Mouse (Mus musculus) right cerebral cortex, postnatal 4 days (tissue): ENCODE measurements at regions not wholly inside any gene's neighbourhood (a gene's known extent, or its start where the extent isn't known, plus 50 kb on each side); places are given as distances from the start of the nearest gene placed in this dataset.

ENCODE experiments used
- DNase-seq: peaks from one replicate; pipeline ENCODE4 v3.0.0-alpha.2; 2022

DNA sequence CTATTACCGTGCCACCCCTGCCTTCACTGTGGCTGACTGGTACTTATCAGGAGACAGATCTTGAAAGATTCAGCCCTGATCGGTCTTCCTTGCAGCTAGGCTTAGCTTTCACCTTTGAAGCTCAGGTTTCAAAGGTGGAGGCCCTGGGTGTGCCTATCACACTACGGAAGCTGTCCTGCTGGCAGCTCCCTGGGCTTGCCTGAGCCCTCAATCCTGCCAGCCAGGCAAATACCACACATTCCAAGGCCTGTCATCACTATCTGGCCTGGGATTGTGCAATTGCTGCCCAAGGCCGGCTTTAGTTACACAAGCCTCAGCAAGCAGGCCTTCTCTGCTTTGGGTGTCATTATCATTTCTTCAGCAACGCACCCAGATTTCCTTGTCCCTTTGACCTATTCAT, 390.6 kb upstream of the Mmadhc start:
- no peak for DNase-seq

DNA sequence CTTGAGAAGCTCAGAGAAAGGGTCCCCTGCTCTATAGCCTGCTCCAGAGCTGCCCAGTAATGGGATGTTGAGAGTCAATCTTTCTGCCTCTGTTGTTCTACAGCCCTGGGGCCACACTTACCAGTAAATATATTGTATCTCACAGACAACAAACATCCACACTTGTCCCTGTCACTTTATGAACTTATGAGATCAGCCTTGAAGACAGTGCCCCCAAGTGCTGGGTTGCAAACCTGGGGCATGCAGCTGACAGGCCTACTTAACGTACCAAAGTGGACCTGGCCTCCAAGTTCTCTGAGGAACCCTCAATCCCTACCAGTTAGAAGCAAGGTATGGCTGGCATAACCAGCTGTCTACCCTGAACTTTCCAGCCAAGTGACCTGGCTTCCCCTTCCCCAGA, 380.9 kb upstream of the Mmadhc start:
- DNase-seq = no peak

DNA sequence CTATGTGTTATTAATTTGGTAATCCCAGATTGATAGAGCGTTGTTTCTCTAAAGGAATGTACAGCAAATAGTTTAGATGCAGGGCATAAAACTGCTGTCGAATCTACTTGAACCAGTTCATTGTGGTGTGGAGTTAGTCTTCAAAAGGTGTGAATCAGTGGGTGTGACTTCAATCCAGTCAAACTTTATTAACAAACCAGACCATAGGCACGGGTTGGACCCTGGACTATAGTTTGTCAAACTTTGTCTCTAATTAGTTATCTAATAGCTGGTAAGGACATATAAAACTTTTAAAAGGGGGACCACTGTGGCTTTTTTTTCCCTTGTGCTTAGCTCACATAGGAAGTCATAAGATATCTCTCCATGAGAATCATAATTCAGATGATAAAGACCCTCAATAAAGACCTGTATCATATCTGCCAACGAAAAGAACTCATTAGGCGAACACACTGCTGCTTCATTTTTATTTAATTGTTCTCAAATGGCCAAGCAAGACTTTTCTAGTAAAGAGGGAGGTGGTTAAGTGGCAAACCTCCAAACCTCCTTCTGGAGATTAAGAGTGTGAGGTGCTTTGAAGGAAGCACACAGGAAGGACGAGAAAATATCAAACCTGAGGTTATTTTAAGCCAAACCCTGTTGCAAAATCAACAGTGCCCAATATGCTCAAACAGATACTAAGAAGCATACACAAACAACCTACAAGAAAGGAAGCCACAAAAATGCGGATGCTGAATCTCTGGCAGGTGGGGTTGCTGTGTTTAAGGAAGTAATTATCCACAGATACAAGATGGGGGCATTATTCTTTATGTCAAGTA, 379.3 kb upstream of the Mmadhc start:
- no peak for DNase-seq

DNA sequence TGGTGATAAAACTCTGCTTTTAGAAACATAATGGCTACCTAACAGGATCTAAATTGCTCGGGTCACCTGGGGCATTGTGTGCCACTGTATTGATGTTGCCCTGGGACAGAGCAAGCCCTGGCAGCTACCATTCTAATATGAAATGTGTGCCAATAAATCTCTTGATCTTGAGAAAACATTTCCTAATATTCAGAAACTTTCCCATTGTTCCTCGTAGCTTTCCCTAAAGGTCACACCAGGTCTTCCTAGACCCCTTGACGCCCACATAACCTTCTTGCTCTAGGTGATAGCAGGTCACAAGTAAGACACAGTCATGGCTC, 378.2 kb upstream of the Mmadhc start:
- DNase-seq = no peak

DNA sequence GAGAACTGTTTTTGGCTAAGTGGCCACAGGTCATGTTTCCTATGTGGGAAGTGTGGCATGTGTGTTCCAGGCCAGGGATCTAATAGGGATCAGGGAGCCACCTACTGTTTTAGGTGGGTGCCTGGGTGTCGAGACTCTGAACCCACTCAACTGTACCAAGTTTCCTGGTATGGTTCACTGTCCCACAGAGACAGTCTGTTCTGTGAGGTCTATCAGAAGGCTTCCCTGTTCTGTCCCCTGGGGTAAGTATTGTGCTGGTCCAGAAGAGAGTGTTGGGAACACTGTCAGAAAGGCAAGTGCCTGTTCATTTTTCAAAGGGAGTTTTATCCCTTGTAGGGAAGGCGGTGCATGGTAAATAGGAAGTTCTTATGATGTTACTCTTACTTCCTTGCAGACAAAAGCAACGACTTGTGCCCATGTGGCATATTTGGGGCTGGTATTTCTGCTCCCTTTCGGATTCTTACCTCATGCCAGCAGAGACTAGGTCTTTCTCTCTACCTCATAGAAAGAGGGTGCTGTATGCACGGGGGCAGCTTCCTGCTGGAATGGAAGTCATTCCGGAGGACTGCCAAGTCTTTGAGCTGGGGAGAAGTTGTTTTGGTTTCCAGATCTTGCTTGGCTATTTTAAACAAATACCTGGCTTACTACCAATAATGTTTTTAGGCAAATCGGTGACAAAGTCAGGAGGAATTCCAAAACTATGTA, 377.7 kb upstream of the Mmadhc start:
- DNase-seq = no peak

DNA sequence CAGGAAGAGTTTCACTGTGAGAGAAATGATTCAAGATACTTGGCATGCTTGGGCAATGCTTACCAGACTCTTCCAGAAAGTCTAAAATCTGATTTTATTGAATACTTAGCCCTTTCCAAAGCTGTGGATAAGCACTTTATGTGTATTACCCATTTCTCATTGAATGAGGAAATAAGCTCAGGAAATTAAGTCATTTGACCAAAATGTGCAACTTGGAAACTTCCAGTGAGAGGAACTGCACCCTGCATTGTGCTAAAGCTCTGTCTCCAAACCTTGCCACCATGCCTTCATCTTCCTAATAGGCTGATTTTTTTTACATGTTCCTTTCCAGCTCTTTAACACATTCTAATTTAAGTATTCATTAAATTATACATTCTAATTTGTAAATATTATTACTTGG, 372.7 kb upstream of the Mmadhc start:
- no peak for DNase-seq

DNA sequence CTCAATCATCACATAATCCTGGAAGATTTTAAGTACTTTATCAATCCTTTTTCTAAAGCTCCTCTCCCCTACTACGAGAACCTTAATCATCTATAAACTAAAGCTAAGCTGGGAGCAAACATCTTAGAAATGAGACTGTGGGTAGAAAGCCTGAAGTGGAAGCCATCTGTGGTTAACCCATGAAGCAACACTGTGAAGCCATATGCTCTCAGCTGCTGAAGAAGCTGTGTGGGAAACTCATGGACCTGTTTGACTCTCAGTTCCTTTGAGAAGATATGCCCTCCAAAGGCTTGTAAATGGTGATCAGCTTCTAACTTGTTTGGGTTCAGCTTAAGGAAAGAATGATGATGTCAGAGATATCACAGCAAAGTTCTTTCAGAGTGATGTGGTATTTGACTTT, 372.2 kb upstream of the Mmadhc start:
- no peak for DNase-seq

DNA sequence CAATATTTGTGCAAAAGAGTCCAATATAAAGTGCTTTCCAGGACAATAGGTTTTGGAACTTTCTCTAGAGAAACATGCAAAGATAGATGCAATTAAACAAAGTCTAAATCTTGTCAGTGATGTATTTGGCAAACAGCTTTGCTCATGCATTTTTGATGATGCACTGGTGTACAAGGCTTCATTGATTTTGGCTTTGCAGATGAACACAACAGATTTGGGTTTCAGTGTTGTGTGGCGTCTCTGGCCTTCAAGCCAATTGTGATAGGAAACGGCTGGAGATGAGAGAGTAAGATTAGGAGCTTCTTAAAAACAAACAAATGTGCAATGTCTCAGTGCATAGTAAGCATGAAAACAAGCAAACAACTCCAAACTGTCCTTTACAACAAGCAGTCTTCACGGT, 370.6 kb upstream of the Mmadhc start:
- no peak for DNase-seq

DNA sequence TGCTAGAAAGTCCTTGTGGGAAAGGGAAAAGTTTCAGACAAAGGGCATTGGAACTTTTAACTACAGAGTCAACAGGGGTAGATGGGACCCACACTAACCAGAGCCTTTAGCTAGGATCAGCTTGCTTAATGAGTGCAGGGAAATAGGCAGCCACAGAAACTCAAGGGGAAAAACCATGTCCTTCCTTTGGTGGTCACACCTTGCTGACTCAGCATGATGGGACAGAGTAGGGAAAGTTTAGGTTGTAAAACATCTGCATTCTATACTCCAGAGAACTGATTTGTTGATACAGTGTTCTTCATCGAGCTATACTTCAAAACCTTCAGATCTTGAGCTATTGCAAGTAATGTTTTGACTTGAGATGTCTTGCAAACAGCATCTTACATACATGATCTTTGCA, 365.9 kb upstream of the Mmadhc start:
- DNase-seq = no peak

DNA sequence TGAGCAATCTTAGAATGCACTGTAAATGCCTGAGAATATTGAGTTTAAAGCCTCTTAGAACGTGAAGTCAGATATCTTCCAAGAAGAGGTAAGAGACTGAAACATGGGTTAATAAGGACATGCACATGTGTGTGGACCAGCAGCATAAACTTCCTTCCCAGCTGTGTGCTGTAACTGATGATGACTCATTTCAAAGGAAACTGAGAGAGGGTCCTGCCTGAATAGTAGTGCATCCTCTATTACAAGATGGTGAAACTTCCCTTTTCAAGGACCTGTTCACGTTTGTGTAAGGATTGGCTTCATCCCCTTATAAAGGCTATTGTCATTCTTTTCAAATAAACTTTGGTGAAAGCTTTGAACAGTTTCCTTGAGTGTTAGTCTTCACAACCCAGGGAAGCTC, 363.4 kb upstream of the Mmadhc start:
- no peak for DNase-seq

DNA sequence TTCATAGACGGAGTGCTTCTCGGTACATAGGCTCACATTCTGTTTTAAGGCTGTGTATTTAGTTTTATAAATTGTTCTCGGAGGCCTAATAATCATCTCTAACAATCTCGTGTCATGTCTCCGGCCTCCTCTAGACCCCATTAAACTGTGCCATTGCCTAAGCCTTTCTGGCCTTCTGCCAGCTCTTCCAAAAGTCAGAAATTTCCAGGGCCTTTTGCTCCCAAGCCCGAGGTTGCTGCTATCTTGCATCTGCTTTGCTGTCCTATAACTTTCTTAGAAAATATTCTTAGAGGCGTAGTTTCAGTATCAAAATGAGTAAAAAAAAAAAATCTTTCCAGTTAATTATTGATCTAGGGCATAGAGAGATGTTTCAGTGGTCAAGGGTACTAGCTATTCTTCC, 361.2 kb upstream of the Mmadhc start:
- no peak for DNase-seq

DNA sequence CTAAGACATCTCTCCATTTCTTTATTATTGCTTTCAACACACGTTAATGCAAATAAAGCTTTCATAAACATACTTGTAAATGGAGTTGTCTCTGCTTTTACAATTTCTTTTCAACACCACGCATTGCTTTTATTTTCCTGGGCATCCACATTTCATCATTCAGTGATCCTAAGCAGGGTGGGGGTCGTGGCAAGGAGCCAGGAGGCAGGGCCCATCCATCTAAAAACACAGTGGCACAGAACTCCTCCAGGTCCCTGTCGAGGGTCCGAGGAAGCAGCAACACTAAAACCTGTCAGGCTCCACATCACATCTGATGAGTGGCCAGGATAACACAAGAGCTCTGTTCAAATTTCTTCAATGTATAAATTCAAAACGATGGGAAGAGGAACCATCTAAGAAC, 359.8 kb upstream of the Mmadhc start:
- no peak for DNase-seq

DNA sequence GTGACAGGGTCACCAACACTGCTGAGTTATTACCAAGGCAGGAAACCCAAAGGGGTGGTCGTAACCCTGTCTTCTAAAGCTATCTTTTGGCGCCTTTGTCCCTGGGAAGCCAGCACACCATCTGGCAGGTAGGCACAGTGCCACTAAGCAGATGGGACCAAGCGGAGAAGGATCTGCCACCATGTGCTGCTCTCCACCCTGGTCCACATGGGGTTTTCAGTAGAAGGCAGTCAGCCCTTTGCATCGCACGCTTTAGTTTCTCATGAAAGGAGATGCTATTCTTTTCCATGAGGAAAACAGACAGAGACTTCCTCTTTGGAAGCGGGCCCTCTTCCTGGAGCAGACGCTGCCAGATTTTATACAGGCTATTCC, 358.3 kb upstream of the Mmadhc start:
- DNase-seq = peak; percentile 60

DNA sequence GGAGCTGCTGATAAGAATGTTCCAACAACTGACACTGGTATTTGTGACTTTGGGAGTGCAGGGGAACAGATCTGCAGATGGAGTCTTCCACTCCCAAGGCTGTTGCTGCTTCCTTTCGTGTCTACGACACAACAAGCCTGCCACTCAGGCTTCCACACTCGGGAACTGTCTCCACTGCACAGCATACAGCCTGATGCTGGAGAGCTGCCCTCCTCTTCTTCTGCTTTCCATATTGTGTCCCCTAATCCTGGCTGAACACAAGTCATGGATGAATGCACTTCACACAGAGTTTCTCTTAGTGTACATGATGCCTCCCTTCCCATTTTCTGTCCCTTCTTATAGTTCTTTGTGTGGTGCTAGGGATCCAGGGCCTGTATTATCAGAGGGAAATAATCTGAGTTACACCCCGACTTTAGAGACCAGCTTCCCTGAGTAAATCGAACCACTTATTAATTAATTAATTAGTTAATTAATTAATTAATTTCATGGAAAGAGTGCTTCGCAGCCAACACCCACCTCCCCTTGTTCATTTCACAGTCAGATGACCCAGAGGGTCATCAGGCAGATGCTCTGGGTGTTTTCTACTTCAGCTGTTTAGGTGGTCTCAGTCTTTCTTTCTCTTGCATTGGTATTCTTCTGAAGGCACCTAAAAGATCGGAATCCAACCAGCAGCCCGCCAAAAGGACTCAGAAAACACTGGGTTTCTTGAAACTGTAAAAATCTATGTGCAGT, 357.8 kb upstream of the Mmadhc start:
- no peak for DNase-seq

DNA sequence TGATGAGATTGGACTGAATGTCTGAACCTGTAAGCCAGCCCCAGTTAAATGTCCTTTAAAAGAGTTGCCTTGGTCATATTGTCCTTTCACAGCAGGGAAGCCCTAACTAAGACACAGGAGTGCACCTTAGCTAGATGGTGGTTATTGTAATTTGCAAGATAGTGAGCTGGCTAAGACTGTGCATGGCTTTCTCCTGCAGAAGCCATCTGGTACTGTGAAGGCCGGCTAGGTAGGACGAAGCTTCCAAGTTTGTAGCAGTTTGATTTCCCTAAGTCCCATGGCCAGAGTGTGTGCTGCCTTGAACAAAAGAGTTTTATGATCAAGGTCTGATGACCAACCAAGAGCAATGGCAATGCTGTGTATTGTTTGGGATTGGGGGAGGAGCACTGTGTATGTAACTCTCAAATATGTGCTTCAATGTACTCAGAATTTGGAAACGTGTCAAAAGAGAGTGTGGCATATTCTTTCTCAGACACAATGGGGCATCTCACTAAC, 356.6 kb upstream of the Mmadhc start:
- DNase-seq = no peak

DNA sequence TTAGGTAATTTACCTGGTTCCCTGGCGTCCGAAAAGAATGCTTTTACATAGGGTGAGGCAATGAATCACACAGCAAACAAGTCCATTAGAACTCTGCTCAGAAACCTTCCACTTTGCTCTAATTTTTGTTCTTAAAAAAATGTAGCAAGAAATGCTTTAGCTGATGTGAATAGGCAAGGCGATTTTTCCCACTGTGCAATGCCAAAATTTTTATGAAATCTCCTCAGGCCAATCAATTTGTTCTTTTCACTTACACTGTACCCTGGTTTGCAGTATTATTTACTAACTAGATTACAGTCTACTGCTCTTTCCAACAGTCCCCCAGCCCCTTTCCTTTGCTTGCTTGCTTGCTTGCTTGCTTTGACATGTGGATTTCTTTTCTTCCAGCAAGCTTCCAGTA, 353.1 kb upstream of the Mmadhc start:
- no peak for DNase-seq

DNA sequence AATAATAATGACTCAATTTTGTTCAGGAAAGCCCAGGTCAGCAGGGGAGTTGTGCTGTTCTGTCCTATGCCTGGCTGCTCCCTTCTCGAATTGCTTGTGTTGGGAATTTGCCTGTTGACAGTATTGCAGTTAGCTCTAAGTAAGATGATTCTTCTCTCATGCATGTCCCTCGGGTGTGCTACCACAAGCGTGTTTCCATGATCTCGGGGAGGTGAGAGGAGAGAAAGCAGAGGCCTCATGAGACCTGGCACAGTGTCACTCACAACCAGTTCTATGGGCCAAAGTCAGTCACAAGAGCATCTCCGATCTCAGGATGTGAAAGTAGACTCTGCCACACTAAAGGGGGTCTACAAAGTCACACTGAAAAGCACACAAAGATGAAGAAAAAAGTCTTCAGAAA, 346.6 kb upstream of the Mmadhc start:
- DNase-seq = no peak

DNA sequence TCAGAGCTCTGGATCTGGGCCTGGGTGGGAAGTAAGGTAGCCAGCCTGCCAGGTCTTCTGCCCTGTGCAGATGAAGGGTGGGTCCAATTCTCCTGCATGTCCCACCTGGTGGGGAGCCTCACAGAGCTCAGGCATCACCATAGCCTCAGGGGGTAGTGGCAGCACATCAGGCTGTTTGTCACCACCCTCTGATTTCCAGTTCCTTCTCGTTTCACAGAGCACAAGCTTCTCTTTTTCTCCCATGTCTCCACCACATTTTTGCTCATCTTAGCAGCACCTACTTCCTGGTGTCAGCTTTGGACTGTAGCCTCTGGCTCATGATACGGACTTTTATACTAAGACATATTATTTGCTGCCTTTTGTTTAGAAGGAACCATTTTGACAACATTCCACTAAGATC, 345.6 kb upstream of the Mmadhc start:
- no peak for DNase-seq

DNA sequence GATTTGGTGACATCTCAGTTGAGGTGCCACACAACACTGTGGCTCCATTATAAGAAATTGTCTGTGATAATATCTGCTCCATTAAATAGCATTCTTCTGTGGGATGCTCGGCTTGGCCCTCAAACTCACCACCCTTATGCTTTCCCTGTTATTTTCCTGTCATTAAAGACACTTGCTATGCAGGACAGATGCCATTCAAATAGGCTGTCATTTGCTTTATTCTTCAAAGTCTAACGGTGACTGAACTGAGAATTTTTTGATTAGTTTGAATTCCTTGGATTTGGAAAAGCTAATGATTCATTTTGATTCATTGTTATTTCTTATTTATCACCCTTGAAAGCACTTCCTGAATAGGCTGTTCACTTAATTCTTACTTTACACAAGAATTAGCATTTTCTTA, 339.3 kb upstream of the Mmadhc start:
- no peak for DNase-seq

DNA sequence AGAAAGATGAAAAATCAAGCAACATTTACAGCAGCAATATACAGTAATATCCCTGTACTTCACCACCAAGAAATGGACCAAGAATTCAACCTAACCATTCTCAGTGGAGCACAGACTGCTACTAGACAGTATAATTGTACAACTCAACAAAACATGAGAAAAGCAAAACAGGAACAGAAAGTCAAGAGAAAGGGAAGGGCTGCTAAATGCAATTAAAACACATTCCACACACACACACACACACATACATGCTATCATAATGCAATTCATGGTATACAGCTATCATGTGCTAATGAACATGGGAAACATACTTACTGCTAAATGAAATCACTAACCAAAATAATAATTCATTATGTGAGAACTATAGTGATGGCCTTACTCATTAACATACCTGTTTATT, 335.2 kb upstream of the Mmadhc start:
- DNase-seq = no peak

DNA sequence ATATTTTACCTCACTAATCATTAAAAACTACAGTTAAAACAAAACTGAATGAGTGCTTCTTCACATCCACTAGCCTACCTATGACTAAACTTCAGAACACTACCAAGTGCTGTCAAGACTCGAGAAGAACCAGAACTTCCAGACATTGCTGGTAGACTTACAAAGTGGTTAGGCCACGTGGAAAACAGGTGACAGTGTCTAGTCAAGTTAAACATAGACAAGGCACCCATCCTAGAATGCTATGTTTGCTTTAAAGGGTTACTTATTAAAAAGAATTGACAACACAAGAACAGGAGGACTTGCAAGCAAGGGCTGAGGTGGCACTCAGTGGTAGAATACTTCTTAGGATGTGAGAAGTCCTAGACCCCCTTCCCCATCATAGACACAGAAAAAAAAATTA, 330.9 kb upstream of the Mmadhc start:
- DNase-seq = no peak

DNA sequence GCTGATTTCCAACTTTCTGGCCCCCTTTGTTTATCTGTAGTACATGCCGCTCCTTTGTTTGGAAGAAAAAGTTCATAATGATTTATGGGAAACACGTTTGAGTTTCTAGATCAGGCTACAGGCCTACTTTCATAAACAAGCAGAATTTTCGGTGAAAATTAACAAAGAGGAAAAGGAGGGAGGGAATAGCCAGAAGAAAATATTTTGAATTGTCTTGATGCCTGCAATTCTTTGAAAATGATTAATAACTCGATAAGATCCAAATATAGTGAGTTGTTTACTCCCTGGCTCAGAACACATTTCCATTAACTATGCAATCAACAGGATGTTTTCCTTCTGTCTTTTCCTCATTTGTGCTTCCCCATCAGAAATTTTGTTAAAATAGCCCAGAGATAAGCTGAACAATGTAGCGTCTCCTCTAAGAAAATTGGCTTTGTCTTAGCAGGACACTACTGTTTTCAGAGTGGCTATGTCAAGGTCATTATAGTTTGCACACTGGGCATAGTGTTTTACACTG, 328.7 kb upstream of the Mmadhc start:
- no peak for DNase-seq

DNA sequence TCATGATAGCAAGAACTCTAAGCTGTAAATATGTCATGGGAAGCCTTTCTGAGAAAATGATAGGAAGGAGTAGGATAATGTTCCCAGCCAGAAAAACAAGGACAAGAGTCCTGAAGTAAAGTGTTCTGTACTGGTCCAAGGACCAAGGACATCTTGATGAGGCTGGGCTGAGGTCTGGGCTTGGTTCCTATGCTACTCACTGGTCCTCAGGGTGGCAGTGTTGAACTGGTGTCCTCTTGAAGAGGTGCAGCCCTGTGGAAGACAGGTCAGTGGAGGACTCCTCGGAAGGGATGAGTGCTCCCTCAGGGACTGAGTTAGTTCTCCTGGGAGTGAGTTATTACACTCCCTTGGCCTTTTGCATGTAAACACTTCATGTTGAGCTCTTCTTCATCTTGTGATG, 312.5 kb upstream of the Mmadhc start:
- no peak for DNase-seq

DNA sequence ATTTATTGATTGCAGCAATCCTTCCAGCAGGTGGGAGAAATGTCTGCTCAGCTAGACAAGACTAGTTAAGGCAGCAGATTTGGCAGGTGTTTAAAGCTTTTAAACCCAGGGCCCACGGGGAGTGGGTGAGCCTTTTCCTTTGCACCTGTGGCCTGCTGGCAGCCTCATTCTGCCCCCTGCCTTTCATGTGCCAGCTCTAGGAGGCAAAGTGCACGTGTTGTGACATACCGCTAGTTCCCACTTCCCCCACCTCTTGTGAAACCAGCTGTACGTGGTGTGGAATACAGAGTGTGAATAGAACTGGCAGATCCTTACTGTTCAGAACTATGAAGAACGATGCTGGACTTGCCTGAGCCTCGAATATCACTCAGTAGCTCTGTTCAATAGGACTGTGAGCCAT, 292.6 kb upstream of the Mmadhc start:
- no peak for DNase-seq
